Mouse (Mus musculus) layer of hippocampus, adult 8-10 months (tissue): ENCODE measurements at regions not wholly inside any gene's neighbourhood (a gene's known extent, or its start where the extent isn't known, plus 50 kb on each side); places are given as distances from the start of the nearest gene placed in this dataset.

Experiments
- DNase-seq, 2 experiments: peaks; one replicate each; pipeline ENCODE4 v3.0.0; 2022; ENCODE audit warnings: low spot score in 2 of 2

DNA sequence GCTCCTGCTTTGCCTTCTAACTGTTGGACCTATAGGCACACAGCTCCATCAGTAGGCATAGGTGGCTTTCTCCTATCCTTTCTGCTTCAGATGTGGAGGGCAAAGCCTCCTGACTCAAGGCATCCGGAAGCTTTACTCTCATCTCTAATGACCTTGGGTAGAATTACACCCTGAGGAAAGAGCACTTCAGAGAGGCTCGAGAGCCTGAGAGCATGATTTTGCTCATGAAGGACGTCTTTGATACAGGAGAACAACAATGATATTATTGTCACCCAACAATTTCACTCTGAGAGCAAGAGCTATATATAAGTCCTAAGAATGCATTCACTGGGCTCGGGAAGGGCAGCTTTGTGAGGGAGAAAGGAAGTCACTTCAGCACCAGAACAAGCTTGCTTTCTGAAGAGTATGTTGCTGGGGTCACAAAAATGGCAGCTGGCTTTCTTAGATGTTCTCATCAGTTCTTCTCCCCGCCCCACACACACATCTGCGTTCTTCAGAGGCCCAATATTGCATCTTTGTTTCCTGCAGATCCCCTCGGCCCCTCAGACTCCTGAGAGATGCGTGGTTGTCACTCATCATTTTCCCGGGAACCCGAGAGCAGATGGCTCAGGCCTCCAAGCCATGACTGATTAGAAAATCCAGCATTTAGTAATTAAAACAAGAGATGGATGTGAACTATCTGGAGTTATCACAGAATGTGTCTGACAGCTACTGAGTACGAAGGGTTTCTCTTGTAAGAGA, 110.7 kb upstream of the Tgfbr2 start:
- no peak for DNase-seq

DNA sequence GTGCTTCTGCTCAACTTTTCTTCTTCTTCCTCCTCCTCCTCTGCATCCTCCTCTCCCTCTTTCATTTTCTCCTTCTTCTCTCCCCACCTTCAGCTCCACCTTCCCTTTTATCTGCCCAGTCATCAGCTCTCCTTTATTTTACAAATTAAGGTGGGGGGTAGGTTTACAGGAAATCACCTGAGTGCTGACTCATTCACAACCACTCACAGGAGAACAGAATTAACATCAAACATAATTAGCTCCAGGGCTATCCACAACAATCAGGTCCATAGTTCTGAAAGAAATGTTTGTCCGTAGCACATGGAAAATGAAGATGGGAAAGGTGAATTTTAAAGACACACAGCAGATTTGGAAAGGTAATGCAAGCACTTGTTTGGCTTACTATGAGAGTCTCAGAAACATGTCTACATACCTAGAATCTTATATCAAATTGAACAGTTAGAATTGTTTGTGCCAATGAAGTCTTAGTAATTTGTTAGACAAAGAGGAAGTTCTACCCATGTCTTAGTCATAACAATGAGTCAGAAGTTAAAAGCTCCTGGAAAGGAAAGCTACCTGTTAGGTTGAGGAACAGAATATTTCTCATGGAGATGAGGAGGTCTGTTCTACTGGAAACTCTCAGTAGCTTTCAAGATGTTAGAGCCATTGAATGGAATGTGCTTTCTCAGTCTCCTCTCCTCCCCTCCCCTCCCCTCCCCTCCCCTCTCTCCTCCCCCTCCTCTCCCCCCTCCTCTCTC, 108.8 kb upstream of the Tgfbr2 start:
- no peak for DNase-seq

- DNase-seq = no peak
These were observed 106.5 kb upstream of the Tgfbr2 start for GRCm38 (mm10) chr9:116281654-116282053.

GRCm38 (mm10) chr9:116280146-116280545, 105.0 kb upstream of the Tgfbr2 start:
- no peak for DNase-seq

DNA sequence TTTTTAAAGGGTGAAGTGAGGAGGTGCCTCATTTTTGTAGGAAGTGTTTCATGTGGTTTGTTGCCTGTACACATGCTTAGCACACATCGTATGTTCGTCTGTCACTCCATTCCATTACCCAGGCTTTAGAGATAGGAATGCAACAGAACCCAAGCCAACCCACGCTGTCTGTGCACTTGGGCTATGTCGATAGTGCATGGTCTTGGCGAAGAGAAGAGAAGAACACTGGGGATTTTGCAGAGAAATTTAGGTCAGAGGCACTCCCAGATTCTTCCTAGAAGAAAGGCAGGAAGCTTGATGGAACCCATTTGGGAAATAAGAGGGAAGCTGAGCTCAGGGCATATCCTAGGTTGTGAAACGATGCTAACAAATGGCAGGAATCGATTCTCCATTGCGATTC, 103.7 kb upstream of the Tgfbr2 start:
- no peak for DNase-seq

GRCm38 (mm10) chr9:116277736-116278135, 102.6 kb upstream of the Tgfbr2 start:
- no peak for DNase-seq

DNA sequence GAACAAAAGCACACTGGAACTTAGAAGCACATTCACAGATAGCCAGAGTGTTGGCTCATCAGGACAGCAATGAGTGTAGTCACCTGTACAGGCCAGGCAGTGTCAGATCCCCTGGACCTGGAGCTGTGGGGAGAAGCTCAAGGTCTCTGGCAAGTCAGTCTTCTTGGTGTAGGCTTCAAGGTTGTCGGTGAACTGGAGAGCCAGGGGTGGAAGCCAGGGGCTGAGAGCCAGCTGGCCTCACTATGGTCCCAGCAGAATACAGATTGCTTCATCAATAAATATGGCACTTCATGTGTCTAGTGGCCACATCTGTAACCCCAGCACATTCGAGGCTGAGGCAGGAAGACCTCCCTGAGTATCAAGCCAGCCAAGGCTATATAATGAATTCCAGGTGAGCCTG, 101.0 kb upstream of the Tgfbr2 start:
- DNase-seq = no peak

DNA sequence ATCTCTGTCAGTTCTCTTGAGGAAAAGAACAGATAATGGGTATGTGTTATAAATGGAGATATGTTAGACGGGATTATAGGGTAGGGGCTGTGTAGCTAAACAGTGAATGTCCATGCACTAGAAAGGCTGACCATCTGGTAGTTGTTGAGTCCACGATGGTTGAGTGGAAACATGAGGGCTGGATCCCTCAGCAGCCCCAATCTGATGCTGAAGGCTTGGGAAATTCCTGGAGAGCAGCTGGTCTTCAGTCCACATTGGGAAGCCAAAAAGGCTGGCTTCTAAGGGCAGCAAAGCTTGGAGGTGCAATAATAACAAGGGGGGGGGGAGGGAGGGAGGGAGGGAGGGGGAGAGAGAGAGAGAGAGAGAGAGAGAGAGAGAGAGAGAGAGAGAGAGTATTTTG, 97.3 kb upstream of the Tgfbr2 start:
- no peak for DNase-seq

GRCm38 (mm10) chr9:116270417-116270828, 95.3 kb upstream of the Tgfbr2 start:
- DNase-seq = no peak

DNA sequence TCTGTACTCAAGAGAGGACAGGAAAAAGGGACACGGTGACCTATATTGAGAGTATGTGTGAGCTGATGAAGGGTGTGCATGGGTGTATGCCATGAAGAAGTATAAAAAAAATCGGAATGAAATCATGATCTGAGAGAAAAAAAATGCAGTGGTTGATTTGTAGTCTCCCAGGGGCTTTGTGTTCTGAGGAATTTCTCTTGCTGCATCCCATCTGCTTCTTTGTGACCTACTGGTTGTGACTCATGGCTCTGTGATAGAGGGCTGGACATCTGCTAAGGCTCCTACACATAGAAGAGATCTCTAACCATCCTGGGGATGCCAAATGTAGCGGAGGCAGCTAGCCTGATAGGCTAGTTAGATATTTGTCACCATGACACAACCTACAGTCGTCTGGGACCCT, 92.3 kb upstream of the Tgfbr2 start:
- no peak for DNase-seq

DNA sequence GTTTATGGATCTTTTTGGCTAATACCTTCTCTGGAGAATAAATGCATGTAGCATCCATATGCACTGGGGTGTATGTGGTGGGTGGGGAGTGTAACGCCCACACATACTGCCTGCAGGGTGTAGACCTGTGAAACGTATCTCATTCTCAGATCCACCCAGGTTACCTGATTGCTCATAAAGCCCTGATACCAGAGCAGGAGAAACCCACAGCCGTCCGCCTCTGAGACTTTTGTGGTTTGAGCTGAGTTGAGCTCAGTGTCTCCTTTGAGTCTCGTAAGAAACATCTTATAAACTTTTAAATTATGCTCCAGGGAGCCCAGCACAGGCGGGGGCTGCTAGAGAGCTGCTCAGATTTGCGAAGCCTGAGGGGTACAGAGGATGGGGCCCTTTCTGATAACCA, 88.7 kb upstream of the Tgfbr2 start:
- DNase-seq = no peak

GRCm38 (mm10) chr9:116259569-116259968, 84.4 kb upstream of the Tgfbr2 start:
- no peak for DNase-seq

DNA sequence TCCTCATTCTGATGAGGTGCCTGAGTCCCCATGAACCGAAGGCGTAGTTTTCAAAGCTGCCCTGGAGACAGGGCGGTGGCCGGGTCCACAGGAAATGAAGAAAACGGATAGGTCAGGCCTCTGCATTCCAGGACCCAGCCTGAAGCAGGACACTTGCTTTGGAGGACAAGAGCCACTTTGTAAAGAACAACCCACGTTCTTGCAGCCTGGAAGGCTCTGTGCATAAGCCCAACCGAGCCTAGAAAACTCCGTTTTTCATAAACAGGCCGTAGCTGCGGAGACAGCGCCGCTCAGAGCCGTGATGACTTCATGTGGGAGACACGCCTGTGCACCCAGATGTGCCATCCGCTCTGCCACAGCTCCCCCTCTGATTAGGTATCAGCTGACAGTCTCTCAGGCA, 78.4 kb upstream of the Tgfbr2 start:
- peak; percentile 10 to 13 for DNase-seq

DNA sequence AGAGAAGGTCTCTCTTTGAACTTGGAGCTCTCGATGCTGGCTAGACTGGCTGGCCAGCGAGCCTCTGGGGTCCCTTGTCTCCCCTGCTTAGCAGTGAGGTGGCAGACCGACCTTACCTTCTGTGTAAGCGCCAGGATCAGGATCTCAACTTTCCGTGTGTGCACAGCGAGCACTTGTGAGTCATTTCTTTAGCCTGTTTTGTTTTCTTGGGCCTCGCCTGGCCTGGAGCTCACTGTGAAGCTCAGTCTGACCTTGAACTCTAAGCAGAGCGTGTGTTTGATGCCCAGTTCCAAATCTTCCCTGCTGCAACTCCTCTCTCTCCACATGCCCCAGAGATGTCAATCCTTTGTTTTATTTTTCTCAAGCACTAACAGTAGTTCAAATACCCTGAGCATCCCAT, 77.6 kb upstream of the Tgfbr2 start:
- DNase-seq = no peak

DNA sequence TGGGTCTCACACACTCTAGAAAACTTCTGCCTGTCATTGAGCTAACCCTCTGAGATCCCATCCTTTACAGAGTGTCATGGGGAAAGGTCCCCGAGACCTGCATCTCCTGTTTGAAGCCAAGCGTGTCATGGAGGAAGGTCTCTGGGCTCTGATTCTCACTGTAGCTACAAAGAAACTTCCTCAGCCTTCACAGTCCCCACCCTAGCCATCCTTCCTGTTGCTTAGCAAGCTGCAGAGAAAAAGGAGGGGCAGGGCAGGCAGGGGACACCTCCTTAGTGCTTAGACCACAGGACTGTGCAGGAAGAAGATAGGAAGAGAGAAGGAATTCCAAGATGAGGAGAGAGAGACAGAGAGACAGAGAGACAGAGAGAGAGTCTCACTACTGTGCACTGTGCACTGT, 74.6 kb upstream of the Tgfbr2 start:
- DNase-seq = no peak

- DNase-seq = no peak
These were observed 70.0 kb upstream of the Tgfbr2 start for GRCm38 (mm10) chr9:116245136-116245535.

DNA sequence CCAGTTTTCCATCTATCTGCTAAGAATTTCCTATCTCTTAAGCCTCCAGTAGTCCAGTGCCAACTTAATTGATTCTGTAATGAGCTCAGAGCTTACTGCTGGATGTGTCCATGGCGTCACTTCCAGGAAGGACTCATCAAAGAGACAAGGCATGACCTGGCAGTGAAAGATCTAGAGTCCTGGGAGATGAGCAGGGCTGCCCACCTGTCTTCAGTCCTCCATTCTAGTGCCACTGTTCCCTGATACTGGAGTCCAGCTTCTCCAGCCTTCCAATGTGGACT, 69.4 kb upstream of the Tgfbr2 start:
- DNase-seq = no peak

DNA sequence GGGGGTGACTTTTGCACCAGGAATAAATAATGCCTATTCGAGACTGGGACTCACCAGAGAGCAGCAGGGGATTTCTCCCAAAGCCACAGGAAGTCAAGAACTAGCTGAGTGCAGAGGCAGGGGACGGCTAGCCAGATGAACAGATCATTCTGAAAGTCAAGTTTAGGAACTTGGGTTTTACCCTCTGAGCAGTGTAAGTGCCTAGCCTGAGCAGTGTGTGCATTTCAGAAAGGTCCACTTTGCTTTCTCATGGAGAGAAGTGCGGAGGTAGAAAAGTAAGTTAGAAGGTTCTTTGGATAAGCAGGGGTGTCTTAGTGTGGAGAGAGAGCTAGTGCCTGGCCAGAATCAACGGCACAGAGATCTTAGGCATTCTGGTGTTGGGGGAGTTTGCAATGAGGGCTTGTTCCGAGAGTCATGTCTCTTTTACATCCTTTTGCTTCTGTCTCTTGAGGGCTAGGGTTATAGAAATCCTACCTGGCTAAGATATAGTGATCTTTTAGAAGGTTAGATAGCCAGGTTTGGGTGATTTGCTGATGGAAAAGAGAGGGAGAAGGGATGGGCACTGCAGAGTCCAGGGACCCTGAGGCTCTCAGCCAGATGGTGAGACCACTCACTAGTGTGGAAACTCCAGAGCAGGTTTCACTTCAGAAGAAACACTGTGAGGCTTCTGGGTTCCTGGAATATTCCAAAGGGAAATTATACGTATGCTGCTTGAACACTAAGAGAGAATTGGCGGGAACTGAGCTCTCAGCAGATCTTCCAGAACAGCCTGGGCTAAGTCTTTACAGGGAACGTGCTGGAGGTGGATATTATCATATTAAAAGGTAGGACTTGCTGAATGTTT, 68.8 kb upstream of the Tgfbr2 start:
- no peak for DNase-seq

DNA sequence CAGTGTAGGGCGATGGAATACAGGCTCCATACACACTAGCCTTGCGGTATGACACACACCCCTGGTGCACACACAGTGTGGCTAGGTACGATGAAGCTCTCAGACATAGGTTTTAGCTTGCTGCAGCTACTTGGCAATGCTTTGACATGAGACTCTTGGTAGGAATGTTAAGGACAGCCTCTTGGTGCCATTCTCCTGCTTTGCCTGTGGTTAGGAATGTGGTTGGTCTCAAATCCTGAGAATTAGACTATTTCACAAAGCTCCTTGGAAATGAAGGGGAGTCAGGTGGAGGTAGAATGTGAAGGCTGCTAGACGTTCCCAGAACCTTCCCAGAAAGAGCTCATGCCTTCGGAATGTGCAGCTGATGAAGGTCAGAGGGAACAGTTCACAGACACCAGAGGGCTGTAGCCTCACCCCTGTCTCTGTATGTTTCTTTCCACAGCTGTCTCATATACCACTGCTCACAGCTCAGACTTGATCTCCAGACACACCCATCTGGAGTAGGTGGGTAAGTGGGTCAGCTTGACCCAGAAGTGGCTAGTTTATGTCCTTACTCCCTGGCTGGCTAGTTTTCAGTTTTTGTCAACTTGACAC, 66.9 kb upstream of the Tgfbr2 start:
- DNase-seq = no peak

GRCm38 (mm10) chr9:116241290-116241689, 66.1 kb upstream of the Tgfbr2 start:
- no peak for DNase-seq

- no peak for DNase-seq
These were observed 61.7 kb upstream of the Tgfbr2 start for GRCm38 (mm10) chr9:116236836-116237235.

GRCm38 (mm10) chr9:116234170-116234569, 59.0 kb upstream of the Tgfbr2 start:
- DNase-seq = no peak
